Mouse (Mus musculus): ENCODE results near the gene Sv2b. TPM values are rescaled to one million over a fixed set of nuclear protein-coding genes. Genes with fewer than 3 reads are reported as not detected.

The Sv2b gene
- polyA plus RNA-seq, 1 experiment from 2014 or later: 7.4 TPM

GRCm38 (mm10) chr7:75265241-75265640, 43.8 kb downstream of the Sv2b start:
- no peaks in the 10 kb centered on the region for H3K9me3 ChIP-seq (ENCODE audit: control insufficient read depth, low read depth, low read length)
- H3K4me2 ChIP-seq (replicated peaks; ENCODE audit: low read depth, low read length): no peak overlapping the region
- H3K9ac ChIP-seq (replicated peaks; ENCODE audit: low read depth, low read length): no peak overlapping the region
- 65% methylated on average over 4 of the region's 4 CpGs for WGBS
- H3K27me3 ChIP-seq (ENCODE audit: control insufficient read depth, insufficient read depth, low read length): no peaks in the 10 kb centered on the region
- H3K4me3 ChIP-seq (ENCODE audit: low read depth, low read length): no peak overlapping the region
- H3K36me3 ChIP-seq (ENCODE audit: control insufficient read depth, insufficient read depth, low read length): no peaks in the 10 kb centered on the region
- no peak overlapping the region for H3K27ac ChIP-seq (ENCODE audit: low read length)
- H3K4me1 ChIP-seq (ENCODE audit: control insufficient read depth, insufficient read depth, low read length): no peaks in the 10 kb centered on the region
- no peak for ATAC-seq (ENCODE audit: insufficient number of reproducible peaks, insufficient read depth, low FRiP score, low read depth)

- no peak overlapping the region for H3K4me3 ChIP-seq (ENCODE audit: low read depth, low read length)
- 84% methylated on average over 3 of the region's 3 CpGs for WGBS
- H3K36me3 ChIP-seq (ENCODE audit: control insufficient read depth, insufficient read depth, low read length): no peaks in the 10 kb centered on the region
These were observed 49.1 kb downstream of the Sv2b start for GRCm38 (mm10) chr7:75259945-75260344.

GRCm38 (mm10) chr7:75253611-75254250, 55.3 kb downstream of the Sv2b start:
- H3K4me1 ChIP-seq (ENCODE audit: control insufficient read depth, insufficient read depth, low read length): no peaks in the 10 kb centered on the region
- H3K9me3 ChIP-seq (ENCODE audit: control insufficient read depth, low read depth, low read length): no peaks in the 10 kb centered on the region
- no peak for ATAC-seq (ENCODE audit: insufficient number of reproducible peaks, insufficient read depth, low FRiP score, low read depth)
- no peak overlapping the region for H3K27ac ChIP-seq (ENCODE audit: low read length)
- H3K4me3 ChIP-seq (ENCODE audit: low read depth, low read length): no peak overlapping the region
- no peak overlapping the region for H3K9ac ChIP-seq (replicated peaks; ENCODE audit: low read depth, low read length)
- H3K4me2 ChIP-seq (replicated peaks; ENCODE audit: low read depth, low read length): no peak overlapping the region
- 77% methylated on average over 8 of the region's 8 CpGs for WGBS
- H3K36me3 ChIP-seq (ENCODE audit: control insufficient read depth, insufficient read depth, low read length): no peaks in the 10 kb centered on the region
- H3K27me3 ChIP-seq (ENCODE audit: control insufficient read depth, insufficient read depth, low read length): no peaks in the 10 kb centered on the region

More at GRCm38 (mm10) chr7:75259945-75260344, 49.1 kb downstream of the Sv2b start:
- no peaks in the 10 kb centered on the region for H3K4me1 ChIP-seq (ENCODE audit: control insufficient read depth, insufficient read depth, low read length)
- H3K27me3 ChIP-seq (ENCODE audit: control insufficient read depth, insufficient read depth, low read length): no peaks in the 10 kb centered on the region
- no peak overlapping the region for H3K4me2 ChIP-seq (replicated peaks; ENCODE audit: low read depth, low read length)
- no peak for ATAC-seq (ENCODE audit: insufficient number of reproducible peaks, insufficient read depth, low FRiP score, low read depth)
- H3K9me3 ChIP-seq (ENCODE audit: control insufficient read depth, low read depth, low read length): no peaks in the 10 kb centered on the region
- no peak overlapping the region for H3K9ac ChIP-seq (replicated peaks; ENCODE audit: low read depth, low read length)
- no peak overlapping the region for H3K27ac ChIP-seq (ENCODE audit: low read length)

- H3K4me1 ChIP-seq (ENCODE audit: control insufficient read depth, insufficient read depth, low read length): no peaks in the 10 kb centered on the region
- ATAC-seq (ENCODE audit: insufficient number of reproducible peaks, insufficient read depth, low FRiP score, low read depth): no peak
- whole genome bisulfite sequencing: 54% methylated on average over 8 of the region's 8 CpGs
- no peak overlapping the region for H3K4me3 ChIP-seq (ENCODE audit: low read depth, low read length)
- no peaks in the 10 kb centered on the region for H3K9me3 ChIP-seq (ENCODE audit: control insufficient read depth, low read depth, low read length)
- H3K9ac ChIP-seq (replicated peaks; ENCODE audit: low read depth, low read length): no peak overlapping the region
- no peaks in the 10 kb centered on the region for H3K27me3 ChIP-seq (ENCODE audit: control insufficient read depth, insufficient read depth, low read length)
- no peak overlapping the region for H3K4me2 ChIP-seq (replicated peaks; ENCODE audit: low read depth, low read length)
- no peaks in the 10 kb centered on the region for H3K36me3 ChIP-seq (ENCODE audit: control insufficient read depth, insufficient read depth, low read length)
- H3K27ac ChIP-seq (ENCODE audit: low read length): no peak overlapping the region
These were observed 68.1 kb downstream of the Sv2b start for GRCm38 (mm10) chr7:75240754-75241507.

GRCm38 (mm10) chr7:75236386-75236785, 72.7 kb downstream of the Sv2b start:
- ATAC-seq (ENCODE audit: insufficient number of reproducible peaks, insufficient read depth, low FRiP score, low read depth): no peak
- WGBS: 88% methylated on average over 1 of the region's 1 CpGs

GRCm38 (mm10) chr7:75224206-75224605, 84.9 kb downstream of the Sv2b start:
- no peak for ATAC-seq (ENCODE audit: insufficient number of reproducible peaks, insufficient read depth, low FRiP score, low read depth)

More at GRCm38 (mm10) chr7:75236386-75236785, 72.7 kb downstream of the Sv2b start:
- H3K36me3 ChIP-seq (ENCODE audit: control insufficient read depth, insufficient read depth, low read length): no peaks in the 10 kb centered on the region
- H3K4me1 ChIP-seq (ENCODE audit: control insufficient read depth, insufficient read depth, low read length): no peaks in the 10 kb centered on the region
- H3K4me2 ChIP-seq (replicated peaks; ENCODE audit: low read depth, low read length): no peak overlapping the region
- no peaks in the 10 kb centered on the region for H3K9me3 ChIP-seq (ENCODE audit: control insufficient read depth, low read depth, low read length)
- H3K27me3 ChIP-seq (ENCODE audit: control insufficient read depth, insufficient read depth, low read length): no peaks in the 10 kb centered on the region
- no peak overlapping the region for H3K9ac ChIP-seq (replicated peaks; ENCODE audit: low read depth, low read length)
- no peak overlapping the region for H3K4me3 ChIP-seq (ENCODE audit: low read depth, low read length)
- H3K27ac ChIP-seq (ENCODE audit: low read length): no peak overlapping the region

GRCm38 (mm10) chr7:75222704-75223431, 86.2 kb downstream of the Sv2b start:
- Histone ChIP-seq H3K9ac (replicated peaks; ENCODE audit: low read depth, low read length) (no peak overlapping the region), H3K27me3 (ENCODE audit: control insufficient read depth, insufficient read depth, low read length) (no peaks in the 10 kb centered on the region), H3K4me3 (ENCODE audit: low read depth, low read length) (no peak overlapping the region), H3K9me3 (ENCODE audit: control insufficient read depth, low read depth, low read length) (peaks cover 8% of the 10 kb centered on the region; the same call in 1 of the 2 replicates), H3K36me3 (ENCODE audit: control insufficient read depth, insufficient read depth, low read length) (no peaks in the 10 kb centered on the region), H3K4me2 (replicated peaks; ENCODE audit: low read depth, low read length) (no peak overlapping the region), H3K27ac (ENCODE audit: low read length) (no peak overlapping the region), H3K4me1 (ENCODE audit: control insufficient read depth, insufficient read depth, low read length) (no peaks in the 10 kb centered on the region)
- WGBS: 49% methylated on average over 7 of the region's 7 CpGs
- ATAC-seq (ENCODE audit: insufficient number of reproducible peaks, insufficient read depth, low FRiP score, low read depth): no peak

More at GRCm38 (mm10) chr7:75224206-75224605, 84.9 kb downstream of the Sv2b start:
- Histone ChIP-seq H3K4me2 (replicated peaks; ENCODE audit: low read depth, low read length) (no peak overlapping the region), H3K36me3 (ENCODE audit: control insufficient read depth, insufficient read depth, low read length) (no peaks in the 10 kb centered on the region), H3K9ac (replicated peaks; ENCODE audit: low read depth, low read length) (no peak overlapping the region), H3K27me3 (ENCODE audit: control insufficient read depth, insufficient read depth, low read length) (no peaks in the 10 kb centered on the region), H3K4me3 (ENCODE audit: low read depth, low read length) (no peak overlapping the region), H3K9me3 (ENCODE audit: control insufficient read depth, low read depth, low read length) (peaks cover 6% of the 10 kb centered on the region; the same call in 1 of the 2 replicates), H3K27ac (ENCODE audit: low read length) (no peak overlapping the region), H3K4me1 (ENCODE audit: control insufficient read depth, insufficient read depth, low read length) (no peaks in the 10 kb centered on the region)
- 93% methylated on average over 4 of the region's 4 CpGs for WGBS

GRCm38 (mm10) chr7:75220786-75221185, 88.3 kb downstream of the Sv2b start:
- no peak for ATAC-seq (ENCODE audit: insufficient number of reproducible peaks, insufficient read depth, low FRiP score, low read depth)

More at GRCm38 (mm10) chr7:75220786-75221185, 88.3 kb downstream of the Sv2b start:
- Histone ChIP-seq H3K4me1 (ENCODE audit: control insufficient read depth, insufficient read depth, low read length) (no peaks in the 10 kb centered on the region), H3K9ac (replicated peaks; ENCODE audit: low read depth, low read length) (no peak overlapping the region), H3K27me3 (ENCODE audit: control insufficient read depth, insufficient read depth, low read length) (no peaks in the 10 kb centered on the region), H3K36me3 (ENCODE audit: control insufficient read depth, insufficient read depth, low read length) (no peaks in the 10 kb centered on the region), H3K9me3 (ENCODE audit: control insufficient read depth, low read depth, low read length) (peaks cover 8% of the 10 kb centered on the region; the same call in 1 of the 2 replicates), H3K4me3 (ENCODE audit: low read depth, low read length) (no peak overlapping the region), H3K27ac (ENCODE audit: low read length) (no peak overlapping the region), H3K4me2 (replicated peaks; ENCODE audit: low read depth, low read length) (no peak overlapping the region)
- 24% methylated on average over 1 of the region's 1 CpGs for WGBS

Data from stomach, embryonic 14.5 days (tissue).